Mouse (Mus musculus): ENCODE results near the gene Fau.
"Not testable (repeated sequence)": the region's sequence is repeated elsewhere in the genome, so short reads cannot be mapped to it uniquely, and the experiment has no call there.

Fau gene

DNA sequence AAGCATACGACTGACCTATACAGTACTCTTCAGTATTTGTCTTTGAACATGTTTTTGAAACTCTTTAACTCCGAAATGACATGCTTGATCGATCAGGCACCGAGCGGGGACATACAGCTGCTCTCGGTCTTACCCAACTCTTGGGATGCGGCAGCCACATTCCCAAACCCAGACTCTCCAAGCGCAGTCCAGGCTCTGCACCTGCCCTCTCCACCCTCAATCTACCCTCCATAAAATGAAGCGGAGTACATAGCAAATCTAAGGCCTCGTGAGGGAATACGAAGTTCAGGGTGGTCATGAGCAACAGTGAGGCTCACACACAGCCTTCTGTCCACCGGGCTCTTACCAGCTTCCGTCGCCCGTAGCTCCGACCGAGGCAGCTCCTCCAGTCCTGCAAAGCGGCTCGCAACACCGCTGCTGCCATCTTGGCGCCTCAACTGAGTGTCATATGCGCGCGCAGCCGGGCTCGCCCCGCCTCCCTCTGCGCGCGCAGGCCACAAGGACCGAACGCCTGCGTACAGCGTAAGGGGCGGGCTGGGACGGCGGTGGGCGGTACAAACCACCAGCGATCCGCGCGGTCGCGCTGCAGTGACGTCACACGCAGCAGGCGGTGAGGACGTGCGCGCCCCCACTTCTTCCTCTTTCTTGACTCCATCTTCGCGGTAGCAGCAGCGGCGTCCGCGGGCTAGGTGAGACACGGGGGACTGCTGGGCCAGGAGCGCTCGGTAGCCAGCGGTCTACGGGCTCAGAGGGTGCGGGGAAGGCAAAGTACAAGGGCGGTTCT is at the start of gene Fau, which contains the start of gene Mrpl49:
Fau (plus strand) TSS at position 532 of the 784 bp plus-strand sequence.
Mrpl49 (minus strand) TSS at position 473 of the 784 bp plus-strand sequence.
- DNase-seq (ENCODE audit: low spot score) = peak; percentile 93

DNA sequence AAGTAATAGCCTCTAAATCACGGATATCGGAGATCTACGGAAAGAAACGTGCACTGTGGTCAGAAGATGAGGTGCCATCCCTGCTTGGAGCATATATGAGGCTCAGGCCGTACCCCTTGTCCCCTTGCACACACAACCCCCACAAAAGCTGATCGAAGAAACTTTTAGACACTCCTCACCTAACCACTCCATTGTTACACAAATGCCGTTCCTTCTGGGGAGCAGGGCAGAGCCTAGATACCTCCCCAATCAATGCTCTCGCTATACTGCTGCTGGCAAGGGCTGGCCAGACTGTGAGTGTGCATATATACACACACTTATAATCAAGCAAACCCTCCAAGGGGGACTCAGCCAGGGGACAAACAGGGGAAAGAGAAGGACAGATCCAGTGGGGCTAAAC is 48.5 kb upstream of the Fau start:
- DNase-seq (ENCODE audit: low spot score) = no peak

DNA sequence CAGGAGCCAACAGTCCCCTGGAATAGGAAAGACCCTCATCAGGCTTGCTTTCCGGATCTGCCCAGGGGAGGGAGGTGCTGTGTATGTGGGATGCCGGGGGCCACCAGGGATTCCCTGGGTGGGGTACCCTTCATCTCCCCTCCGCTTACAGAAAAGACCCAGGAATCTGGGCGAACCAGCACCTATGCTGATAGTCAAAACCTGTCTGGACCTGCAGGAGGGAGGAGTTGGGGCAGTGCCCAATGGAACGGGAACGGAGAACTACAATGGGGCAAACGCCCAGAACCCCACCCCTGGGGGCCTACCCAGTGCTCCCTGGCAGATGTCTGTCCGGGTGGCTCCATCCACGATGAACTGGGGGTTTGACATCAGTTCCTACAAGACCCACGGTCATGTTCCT is 44.0 kb upstream of the Fau start:
- DNase-seq (ENCODE audit: low spot score) = no peak

DNA sequence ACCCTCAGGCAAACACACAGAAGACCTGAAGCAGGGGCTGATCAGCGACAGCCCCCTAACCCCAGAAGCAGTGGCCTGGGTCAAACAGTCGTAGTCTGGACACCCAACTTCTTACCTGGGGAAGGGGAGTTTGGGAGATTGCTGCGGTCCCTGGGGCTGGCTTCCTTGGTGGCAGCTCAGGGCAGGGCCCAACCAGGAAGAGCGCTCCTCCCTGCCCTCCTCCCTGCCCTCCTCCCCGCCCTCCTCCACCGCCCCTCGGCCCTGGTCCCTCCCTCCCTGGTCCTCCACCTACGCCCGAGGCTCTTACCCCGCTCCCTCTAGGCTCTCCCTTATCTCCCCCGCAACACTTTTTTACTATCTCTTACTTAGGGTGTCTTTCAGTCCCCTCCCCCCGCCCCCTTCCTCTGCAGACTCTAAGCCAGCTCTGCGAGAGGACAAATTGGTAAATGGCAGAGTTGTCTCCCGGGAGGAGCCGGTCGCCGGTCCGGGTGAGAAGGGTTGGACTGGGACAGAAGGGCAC is 42.6 kb upstream of the Fau start:
- no peak for DNase-seq (ENCODE audit: low spot score)

DNA sequence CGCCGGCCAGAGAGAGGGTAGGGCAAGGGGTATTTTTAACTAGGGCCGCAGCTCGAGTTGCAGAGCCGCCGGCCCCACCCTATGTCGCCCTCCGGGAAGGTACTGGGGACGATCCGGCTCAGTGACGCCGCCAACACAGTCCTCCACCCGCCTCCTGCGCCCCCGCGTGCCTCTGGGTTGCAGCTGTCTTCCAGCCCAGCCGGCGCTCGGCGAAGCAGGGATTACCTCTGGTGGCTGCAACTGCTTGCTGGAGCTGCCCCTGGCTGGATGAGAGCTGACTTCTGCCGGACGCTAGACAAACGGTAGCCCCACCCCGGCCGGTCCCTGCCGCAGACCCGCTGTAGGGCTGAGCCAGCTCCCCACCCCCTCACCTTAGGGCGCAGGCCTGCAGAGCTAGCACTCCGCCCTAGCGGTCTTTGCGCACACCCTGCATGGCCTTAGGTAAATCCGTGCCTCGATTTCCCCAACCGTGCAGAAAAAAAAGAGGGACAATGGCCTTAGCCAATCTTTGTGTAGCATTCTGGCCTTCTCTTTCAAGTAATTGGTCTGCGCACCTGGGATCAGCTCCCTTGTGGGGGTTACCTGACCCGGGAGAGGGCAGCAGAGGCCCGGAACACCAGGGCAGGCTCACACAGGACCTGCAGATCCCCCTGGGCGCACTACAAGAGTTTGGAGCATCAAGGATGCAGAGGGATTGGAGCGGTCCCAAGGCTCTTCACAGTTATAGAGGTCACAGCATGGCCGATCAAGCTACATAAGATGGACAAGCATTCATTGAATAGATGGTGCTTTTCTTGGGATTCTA is 41.9 kb upstream of the Fau start, which contains the start of gene Capn1:
Capn1 (minus strand) TSS at position 387 of the 805 bp plus-strand sequence.
- peak; percentile 28 for DNase-seq (ENCODE audit: low spot score)

DNA sequence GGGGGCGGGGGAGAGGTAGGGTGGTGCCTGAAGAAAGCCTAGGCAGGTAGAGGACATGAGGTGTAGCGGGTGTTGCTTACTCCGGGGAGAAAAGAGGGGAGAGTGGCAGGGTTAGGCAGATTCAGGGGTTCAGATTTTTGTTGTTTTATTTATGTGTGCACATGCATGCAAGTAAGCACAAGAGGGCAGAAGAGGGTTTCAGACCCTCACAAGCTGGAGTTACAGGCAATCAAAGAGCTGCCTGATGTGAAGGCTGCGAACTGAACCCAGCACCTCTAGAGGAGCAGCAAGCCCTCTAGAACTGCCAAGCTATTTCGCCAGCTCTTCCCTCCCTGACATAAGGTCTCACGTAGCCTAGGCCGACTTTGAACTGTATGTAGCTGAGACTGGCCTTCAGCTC is 41.1 kb upstream of the Fau start:
- DNase-seq (ENCODE audit: low spot score) = no peak

DNA sequence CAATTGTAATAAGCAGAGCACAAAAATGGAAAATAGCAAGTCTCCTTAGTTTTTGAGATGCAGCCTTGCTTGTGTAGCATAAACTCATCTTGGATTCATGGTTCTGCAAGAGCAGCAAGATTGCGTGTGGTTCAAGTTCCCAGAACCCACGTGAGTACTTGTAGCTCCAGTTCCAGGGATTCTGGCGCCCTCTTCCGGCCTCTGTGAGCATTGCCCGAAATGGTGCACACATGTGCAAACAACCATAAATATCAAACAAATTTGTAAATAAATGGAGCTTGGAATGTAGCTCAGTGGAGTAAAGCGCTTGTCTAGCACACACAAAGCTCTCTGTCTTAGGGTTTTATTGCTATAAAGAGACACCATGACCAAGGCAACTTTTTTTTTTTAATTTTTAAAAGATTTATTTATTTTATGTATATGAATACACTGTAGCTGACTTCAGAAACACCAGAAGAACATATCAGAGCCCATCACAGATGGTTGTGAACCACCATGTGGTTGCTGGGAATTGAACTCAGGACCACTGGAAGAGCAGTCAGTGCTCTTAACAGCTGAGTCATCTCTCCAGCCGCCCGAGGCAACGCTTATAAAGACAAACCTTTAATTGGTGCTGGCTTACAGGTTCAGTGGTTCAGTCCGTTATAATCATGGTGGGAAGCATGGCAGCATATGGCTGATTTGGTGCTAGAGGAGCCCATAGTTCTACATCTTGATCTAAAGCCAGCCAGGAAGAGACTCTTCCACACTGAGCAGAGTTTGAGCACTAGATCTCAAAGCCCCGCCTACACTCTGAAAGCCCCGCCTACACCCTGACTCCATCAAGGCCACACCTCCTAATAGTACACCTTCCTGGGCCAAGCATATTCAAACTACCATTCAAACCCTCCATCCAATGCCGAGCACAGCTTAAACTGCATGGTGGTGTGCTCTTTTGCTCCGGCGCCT is 39.2 kb upstream of the Fau start:
- peak; percentile 69 for DNase-seq (ENCODE audit: low spot score)

DNA sequence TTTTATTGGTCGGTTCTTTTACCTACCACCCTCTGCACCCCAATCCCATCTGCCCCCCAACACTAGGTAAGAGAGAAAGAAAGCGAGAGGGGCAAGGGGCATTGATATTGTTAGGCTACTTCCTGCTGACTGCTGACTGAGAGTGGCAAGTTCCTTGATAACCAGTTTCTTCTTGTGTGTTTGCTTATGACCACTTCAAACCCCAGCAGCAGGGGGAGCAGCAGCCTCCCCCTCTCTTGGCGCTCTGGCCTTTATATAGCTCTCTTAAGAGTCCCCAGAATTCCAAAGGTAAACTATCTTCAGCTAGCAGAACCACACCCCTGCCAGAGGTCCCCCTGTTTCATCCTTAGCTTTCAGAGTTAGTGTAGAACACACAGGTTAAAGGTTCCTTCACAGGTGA is 37.4 kb upstream of the Fau start:
- DNase-seq (ENCODE audit: low spot score) = no peak

DNA sequence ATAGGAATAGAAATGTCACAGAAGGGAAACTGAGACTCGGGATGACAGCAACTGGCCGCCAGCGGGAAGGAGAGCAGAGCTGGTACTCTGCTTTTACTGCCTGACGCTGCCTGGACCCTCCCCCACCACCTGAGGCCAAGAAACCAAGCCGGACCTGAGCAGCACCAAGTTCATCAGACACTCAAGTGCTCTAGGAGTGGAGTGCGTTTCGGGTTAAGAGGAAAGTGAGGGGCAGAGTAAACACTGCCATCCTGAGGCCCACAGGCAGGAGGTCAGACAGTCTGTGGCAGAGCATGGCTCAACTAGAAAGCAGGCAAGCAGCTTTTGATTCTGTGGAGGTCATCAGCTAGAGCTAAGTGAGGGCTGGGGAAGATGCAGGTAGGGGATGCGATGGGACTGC is 34.6 kb upstream of the Fau start:
- no peak for DNase-seq (ENCODE audit: low spot score)

DNA sequence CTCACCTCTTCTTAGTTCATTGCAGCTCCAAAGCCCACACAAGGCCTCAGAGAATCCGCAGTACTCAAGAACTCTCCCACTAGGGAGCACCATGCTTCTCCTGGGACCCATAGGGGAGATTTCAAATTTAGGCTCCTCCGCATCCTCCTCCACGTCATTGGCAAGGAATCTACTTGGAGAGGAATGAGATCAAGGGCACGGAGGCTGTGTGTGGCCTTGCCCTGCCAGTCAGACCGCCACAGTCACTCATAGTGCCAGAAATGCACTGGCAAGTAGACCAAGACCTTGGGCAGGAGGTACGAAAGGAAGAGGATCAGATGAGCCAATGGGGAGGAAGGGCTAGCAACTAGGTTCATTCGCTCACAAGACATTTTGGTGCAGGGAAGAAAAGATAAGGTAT is 33.7 kb upstream of the Fau start:
- no peak for DNase-seq (ENCODE audit: low spot score)

DNA sequence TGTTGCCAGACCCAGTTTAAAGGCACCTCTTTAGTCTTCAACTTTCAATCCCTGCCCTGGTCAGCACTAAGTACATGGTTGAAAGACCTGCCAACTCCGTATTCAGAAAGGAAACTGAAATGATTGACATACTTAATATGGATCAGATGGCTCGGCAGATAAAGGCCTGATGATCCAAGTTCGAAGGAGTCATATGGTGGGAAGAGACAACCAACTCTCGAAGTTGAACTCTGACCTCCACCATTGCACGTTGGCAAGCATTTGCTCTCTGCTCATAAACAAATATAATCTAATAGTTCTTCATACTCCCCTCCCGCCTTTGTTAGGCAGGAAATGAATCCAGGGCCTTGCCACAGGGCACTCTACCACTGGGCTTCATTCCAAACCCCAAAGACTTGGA is 28.7 kb upstream of the Fau start:
- no peak for DNase-seq (ENCODE audit: low spot score)

DNA sequence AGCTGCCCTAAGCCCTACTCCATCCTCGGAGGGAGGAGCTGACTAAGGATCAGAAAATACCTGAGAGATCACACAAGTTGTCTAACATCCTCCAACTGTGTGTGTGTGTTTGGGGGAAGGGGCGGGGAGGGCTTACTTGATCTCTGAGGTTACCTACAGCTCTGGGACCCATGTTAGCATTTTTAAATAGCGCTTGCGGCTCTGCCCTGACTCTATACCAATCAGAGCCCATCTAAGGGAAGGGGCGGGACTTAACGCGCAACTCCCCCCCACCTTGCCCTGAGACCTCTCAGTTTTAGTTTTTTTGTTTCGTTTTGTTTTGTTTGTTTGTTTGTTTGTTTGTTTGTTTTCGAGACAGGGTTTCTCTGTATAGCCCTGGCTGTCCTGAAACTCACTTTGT is 28.2 kb upstream of the Fau start:
- DNase-seq (ENCODE audit: low spot score) = no peak

DNA sequence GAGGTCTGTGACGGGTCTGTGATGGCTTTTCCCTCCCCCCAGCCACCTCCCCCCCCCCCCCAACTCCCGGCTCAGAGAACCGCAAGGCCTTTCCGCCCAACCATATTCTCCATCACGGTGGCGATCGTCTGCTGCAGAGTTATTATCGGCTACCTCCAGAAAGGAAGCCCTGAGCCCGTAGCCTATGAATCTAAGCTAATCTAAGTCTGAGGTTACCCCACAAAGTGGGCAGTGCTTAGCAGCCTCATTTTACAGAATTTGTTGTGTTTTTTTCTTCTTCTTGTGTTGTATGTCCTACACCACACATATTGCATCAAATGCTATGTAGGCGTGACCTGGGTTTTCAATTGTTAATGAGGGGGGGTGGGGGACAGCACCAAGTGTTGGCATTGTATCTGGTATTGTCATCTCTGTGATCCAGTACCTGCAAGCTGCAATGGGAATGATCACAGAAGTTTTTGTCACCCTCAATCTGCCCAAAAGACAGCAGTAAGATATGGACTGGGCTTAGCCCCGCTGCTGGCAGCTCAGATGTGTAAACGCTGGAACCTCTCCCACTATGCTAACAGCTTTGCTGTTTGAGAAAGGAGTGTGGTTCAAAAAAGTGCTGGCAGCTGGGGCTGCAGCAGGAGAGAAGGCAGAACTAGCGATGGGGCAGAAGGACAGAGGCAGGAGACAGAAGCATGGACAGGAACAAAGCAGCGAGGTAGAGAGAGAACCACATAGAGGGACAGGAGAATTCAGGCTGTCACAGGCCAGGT is 26.9 kb upstream of the Fau start:
- DNase-seq (ENCODE audit: low spot score) = no peak

DNA sequence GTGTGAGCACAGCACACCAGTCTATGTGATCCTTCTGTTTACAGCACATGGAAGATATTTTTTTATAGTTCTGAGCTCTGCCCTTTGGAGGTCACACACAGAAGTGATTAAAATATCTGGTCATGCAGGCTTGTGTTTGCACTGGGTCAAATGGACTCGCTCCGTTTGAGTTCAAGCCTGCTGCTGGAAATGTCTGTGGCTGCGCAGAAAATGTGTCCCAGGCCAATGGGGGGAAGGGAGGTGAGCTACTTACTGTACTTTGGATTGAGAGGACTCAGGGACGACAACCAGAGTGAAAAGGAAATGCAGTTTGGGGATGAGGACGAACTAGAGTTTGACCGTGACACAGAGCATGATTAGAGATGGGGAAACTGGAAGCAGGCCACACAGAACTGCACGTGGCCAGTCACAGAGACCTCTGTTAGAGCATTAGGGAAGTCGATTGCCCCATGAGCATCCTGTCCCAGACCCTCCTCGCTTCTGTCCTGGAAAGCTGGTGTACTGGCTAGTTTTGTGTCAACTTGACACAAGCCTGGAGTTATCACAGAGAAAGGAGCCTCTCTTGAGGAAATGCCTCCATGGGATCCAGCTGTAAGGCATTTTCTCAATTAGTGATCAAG is 21.6 kb upstream of the Fau start:
- DNase-seq (ENCODE audit: low spot score) = no peak

DNA sequence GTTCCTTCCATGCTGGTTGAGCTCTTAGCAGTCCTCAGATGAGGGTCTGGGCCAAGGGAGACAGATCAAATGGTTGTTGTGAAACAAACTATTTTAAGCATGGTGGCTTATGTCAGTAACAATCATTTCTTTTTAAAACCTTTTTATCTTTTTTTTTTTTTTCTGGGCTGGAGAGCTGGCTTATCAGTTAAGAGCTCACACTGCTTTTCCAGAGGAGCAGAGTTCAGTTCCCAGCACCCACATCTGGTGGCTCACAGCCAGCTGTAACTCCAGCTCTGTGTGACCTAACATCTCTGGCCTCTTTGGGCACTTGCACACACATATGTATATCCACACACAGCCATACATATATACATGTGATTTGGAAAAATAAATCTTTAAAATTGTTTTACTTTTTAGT is 19.9 kb upstream of the Fau start:
- DNase-seq (ENCODE audit: low spot score) = no peak

DNA sequence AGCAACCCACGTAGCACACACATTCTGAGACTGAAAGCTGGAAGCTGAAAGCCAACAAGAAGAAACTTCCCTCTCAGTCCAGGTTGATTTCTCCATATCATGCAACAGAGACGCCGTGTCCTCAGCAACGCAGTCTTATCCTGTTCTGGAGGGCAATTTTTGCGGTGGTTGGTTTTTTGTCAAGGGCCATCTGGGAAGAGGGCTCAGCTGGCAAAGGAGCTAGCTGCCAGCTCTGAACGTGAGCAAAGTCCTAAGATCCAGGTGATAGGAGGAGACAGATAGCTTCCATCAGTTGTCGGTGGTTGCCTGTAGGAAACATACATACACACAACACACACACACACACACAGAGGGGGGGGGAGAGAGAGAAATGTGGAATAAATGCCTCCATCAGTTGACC is 19.3 kb upstream of the Fau start:
- DNase-seq (ENCODE audit: low spot score) = no peak

DNA sequence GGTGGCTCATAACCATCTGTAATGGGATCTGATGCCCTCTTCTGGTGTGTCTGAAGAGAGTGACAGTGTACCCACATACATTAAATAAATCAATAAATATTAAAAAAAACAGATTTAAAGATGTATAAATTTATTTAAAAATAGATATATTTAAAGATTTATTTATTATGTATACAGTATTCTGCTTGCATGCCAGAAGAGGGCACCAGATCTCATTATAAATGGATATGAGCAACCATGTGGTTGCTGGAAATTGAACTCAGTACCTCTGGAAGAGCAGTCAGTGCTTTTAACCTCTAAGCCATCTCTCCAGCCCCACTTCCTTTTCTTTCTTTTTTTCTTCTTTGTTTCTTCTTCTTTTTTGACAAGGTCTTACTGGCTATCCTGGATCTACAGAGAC is 17.6 kb upstream of the Fau start:
- no peak for DNase-seq (ENCODE audit: low spot score)

DNA sequence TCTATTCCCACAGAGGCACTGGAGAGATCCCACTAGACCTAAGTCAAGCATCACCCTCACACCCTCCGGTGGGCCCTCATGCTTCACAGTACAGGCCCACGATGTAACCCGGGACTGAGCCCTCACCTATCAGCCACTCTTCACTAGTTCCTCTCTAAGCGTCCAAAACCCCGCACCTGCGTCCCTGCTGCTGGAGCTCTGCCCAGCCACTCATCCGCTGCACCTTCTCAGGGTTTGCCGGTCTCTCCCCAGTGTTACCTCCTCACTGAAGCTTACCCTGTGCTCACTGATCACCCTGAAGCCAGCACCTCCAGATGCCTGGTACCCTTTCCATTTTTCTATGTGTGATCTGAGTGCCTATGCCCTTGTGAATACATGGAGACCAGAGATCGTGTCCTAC is 15.4 kb upstream of the Fau start:
- no peak for DNase-seq (ENCODE audit: low spot score)

DNA sequence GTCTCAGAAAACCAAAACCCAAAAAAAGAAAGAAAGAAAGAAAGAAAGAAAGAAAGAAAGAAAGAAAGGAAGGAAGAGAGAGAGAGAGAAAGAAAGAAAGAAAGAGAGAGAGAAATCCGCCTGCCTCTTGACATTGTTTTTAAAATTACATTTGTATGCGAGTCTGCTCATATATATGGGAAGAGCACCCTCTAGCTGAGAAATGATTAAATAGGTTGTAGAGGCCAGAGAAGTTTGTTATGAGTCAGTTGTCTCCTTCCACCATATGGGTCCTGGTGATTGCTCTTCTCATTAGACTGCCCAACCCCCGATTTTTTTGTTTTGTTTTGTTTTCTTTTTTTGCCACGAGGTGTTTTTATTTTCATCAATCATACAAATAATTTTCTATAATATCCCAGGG is 13.5 kb upstream of the Fau start:
- not testable (repeated sequence) for DNase-seq (ENCODE audit: low spot score)

DNA sequence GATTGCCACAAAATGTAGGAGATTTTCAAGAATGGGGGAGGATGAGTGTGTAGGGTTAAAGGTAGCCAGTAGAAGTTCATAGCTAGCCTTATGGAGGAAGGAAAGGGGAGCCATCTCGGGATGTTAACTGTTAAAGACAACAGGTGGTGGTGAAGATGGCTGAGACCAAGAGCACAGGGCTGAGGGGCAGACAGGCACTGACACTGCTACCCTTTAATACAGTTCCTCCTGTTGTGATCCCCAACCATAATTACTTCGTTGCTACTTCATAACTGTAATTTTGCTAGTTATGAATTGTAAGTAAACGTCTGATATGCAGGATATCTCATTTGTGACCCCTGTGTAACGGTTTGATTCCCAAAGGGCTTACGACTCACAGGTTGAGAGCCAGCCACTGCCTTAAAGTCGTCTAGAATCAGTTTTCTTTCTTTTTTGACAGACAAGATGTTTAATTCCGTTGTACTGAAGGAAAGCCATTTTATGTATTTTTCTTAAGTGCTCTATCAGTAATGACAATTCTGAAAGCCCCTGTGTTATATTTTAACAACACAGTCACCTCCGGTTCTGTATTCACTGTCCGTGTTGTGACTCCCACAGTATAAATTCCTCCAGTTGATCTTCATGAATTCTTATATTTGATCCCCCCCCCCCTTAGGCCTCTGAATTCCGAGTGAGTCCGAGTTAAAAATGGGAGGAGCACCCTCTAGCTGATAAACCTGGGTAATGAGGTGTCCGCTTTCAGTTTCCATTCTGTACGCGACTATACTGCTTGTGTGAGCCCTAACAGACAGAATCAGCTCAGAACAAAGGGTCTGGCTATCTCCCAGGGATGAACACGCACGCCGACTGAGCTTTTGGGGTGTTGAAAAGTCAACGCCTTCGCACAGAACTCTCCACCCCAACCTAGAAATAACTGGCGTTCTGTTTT is 12.0 kb upstream of the Fau start:
- no peak for DNase-seq (ENCODE audit: low spot score)
